Mouse (Mus musculus) cerebellum, adult 2 months (tissue): Measurements from ENCODE around the gene Osgep. TPM values are rescaled to one million over a fixed set of nuclear protein-coding genes. Genes with fewer than 3 reads are reported as not detected.
"Not testable (repeated sequence)": the region's sequence is repeated elsewhere in the genome, so short reads cannot be mapped to it uniquely, and the experiment has no call there.

ENCODE experiments used
- DNase-seq, 2 experiments: peaks; one replicate each; pipeline ENCODE4 v3.0.0; 2021
- H3K27ac ChIP-seq: fragments of 200-500 bp; 2 replicates; pipeline ENCODE4 v1.5.1; 2012; ENCODE audit warnings: low read length, control low read depth, inconsistent platforms; ENCODE audit not compliant: insufficient read depth
- H3K27me3 ChIP-seq: fragments of 200-500 bp; 2 replicates; pipeline ENCODE4 v1.6.1; 2012; ENCODE audit warnings: inconsistent platforms, mild to moderate bottlenecking, low read length, moderate library complexity; ENCODE audit not compliant: control insufficient read depth, insufficient read depth
- H3K4me1 ChIP-seq: fragments of 200-500 bp; 2 replicates; pipeline ENCODE4 v1.6.1; 2011; ENCODE audit warnings: low read length; ENCODE audit not compliant: control insufficient read depth, insufficient read depth
- H3K4me3 ChIP-seq: fragments of 200-500 bp; replicated peaks from 2 replicates; pipeline ENCODE3; 2011; ENCODE audit warnings: mild to moderate bottlenecking, low read depth, low read length, control low read depth; ENCODE audit not compliant: insufficient read depth
- CTCF ChIP-seq: fragments of 200-500 bp; IDR thresholded peaks from 2 replicates; pipeline ENCODE4 v1.5.1; 2011; ENCODE audit warnings: low read depth, mild to moderate bottlenecking, control low read depth, low read length, moderate library complexity, borderline replicate concordance; ENCODE audit not compliant: insufficient read depth
- POLR2A ChIP-seq: fragments of 200-500 bp; IDR thresholded peaks from 2 replicates; pipeline ENCODE4 v1.6.1; 2011; ENCODE audit warnings: low read length, control low read depth, borderline replicate concordance; ENCODE audit not compliant: insufficient read depth
- WGBS: fragments of 180-500 bp; shearing (Covaris S2); methylation state at CpG from one replicate; pipeline ENCODE4 v1.1.7; 2018; 5-methylcytosine and 5-hydroxymethylcytosine counted together
- polyA plus RNA-seq: library from polyadenylated mRNA; depleted of rRNA; stranded (reverse); fragments of >200 nt; gene quantifications from 2 replicates; pipeline ENCODE4 v1.2.3, GENCODE M21; 2012; rRNA removed

Osgep gene
- 65.1 and 70.3 TPM in 2 replicates for polyA plus RNA-seq

DNA sequence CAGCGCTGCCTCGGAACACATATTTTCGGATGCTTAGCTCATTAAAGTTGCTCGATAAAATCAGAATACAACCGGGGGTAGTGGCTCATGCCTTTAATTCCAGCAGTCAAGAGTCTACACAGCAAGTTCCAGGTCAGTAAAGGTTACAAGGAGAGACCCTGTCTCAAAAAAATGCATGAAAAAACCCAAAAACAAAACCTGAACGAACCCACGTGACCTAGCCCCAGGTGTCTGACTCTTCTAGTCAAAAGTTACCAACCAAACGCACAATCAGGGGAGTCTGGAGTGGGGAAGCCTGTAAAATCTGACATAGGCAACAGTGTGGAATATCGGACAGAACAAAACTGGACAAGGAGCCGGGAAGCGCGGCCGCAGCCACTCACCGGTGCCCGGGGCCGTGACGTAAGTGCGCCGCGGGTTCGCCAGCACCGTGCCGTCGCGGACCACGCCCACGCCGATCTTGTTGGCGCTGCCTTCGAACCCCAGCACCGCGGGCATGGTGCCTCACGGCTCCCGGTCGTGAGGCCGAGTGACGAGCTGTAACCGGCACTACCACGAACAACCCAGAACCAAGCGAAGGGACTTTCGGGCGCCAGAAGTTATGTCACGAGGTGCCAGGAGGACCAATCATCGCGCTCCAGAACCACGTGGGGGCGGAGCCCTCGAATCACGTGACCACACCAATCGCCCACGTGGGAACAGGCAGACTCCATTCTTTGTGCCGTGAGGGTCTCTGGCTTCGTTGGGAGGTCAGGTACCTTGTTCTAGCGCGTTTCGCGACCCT, at the start of gene Osgep, which contains the start of gene Apex1:
TSS of gene Osgep (minus strand) at position 613 of the 784 bp plus-strand sequence.
TSS of gene Apex1 (plus strand) at position 688 of the 784 bp plus-strand sequence.
- Histone ChIP-seq H3K4me3 (peak within 1 kb of the TSS; percentile 85), H3K4me1 (no peaks in the 10 kb centered on the region), H3K27ac (peak within 1 kb of the TSS; percentile 37; the same call in 1 of the 2 replicates), H3K27me3 (no peaks in the 10 kb centered on the region)
- peak; percentile 95 to 97 for DNase-seq
- WGBS = under 1% methylated on average over 57 of the region's 57 CpGs
- TF ChIP-seq CTCF (no peak), POLR2A (no peak; the same call in 1 of the 2 replicates)

DNA sequence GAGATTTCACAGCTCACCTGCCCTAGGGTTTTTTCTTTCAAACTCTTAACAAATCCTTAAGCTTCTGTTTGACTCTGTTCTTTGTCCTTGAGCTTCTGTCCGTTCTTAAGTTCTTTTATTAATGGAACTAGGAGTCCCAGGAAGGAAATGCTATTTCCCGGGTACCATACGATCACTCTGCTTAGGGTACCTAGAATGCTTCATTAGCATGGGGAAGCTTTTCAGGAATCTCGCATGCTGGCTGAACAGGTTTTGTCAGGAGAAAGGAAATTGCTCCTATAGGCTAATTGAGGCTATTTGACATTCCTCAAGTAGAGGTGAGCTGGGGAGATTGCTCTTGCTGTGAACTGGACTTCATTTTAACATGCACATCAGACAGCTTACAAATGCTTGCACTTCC, 49.0 kb upstream of the Osgep start:
- no peaks in the 10 kb centered on the region for H3K27me3 ChIP-seq
- 75% methylated on average over 4 of the region's 4 CpGs for WGBS
- no peaks in the 10 kb centered on the region; the same call in 1 of the 2 replicates for H3K4me1 ChIP-seq
- TF ChIP-seq POLR2A (no peak), CTCF (no peak)
- no peak overlapping the region for H3K4me3 ChIP-seq
- no peak overlapping the region for H3K27ac ChIP-seq
- DNase-seq = no peak

DNA sequence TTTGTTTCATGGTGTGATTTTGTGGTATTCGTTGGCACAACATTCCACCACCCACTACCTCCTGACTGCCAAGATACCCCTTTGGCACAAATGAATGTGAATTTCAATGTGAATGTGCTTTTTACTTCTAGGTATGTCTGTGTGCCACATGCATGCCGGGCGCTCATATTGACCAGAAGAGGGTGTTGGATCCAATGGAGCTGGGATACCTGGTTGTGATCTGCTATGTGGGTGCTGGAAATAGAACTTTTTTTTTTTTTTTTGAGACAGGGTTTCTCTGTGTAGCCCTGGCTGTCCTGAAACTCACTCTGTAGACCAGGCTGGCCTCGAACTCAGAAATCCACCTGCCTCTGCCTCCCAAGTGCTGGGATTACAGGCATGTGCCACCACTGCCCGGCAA, 48.4 kb upstream of the Osgep start:
- not testable (repeated sequence) for DNase-seq, H3K27ac ChIP-seq, H3K4me1 ChIP-seq, H3K4me3 ChIP-seq, H3K27me3 ChIP-seq
- WGBS = 91% methylated on average over 5 of the region's 5 CpGs

- H3K27me3 ChIP-seq = no peaks in the 10 kb centered on the region
- WGBS = 92% methylated on average over 1 of the region's 1 CpGs
- no peak overlapping the region for H3K4me3 ChIP-seq
- no peaks in the 10 kb centered on the region; the same call in 1 of the 2 replicates for H3K4me1 ChIP-seq
- TF ChIP-seq CTCF (no peak), POLR2A (no peak)
- no peak for DNase-seq
- H3K27ac ChIP-seq = no peak overlapping the region; the same call in 1 of the 2 replicates
Measured at GRCm38 (mm10) chr14:50970822-50971221, 46.1 kb upstream of the Osgep start.

GRCm38 (mm10) chr14:50969558-50970544, 45.2 kb upstream of the Osgep start:
- Histone ChIP-seq H3K27ac (peak overlapping the region; percentile 47; the same call in 1 of the 2 replicates), H3K27me3 (no peaks in the 10 kb centered on the region), H3K4me3 (no peak overlapping the region), H3K4me1 (no peaks in the 10 kb centered on the region; the same call in 1 of the 2 replicates)
- no peak for TF ChIP-seq POLR2A
- TF ChIP-seq CTCF = no peak
- peak; percentile 29 to 51 for DNase-seq
- 12% methylated on average over 12 of the region's 12 CpGs for WGBS

- DNase-seq = peak in 1 of 2 experiments; percentile 3
- H3K4me3 ChIP-seq = no peak overlapping the region
- H3K4me1 ChIP-seq = no peaks in the 10 kb centered on the region; the same call in 1 of the 2 replicates
- no peak for TF ChIP-seq POLR2A
- TF ChIP-seq CTCF = no peak
- H3K27ac ChIP-seq = no peak overlapping the region
- WGBS = 0% methylated on average over 1 of the region's 1 CpGs
- H3K27me3 ChIP-seq = no peaks in the 10 kb centered on the region
Measured at GRCm38 (mm10) chr14:50969041-50969440, 44.3 kb upstream of the Osgep start.

- WGBS = 66% methylated on average over 5 of the region's 5 CpGs
- H3K27me3 ChIP-seq = no peaks in the 10 kb centered on the region
- DNase-seq = no peak
- TF ChIP-seq CTCF (no peak), POLR2A (no peak)
- no peak overlapping the region for H3K4me3 ChIP-seq
- no peak overlapping the region for H3K27ac ChIP-seq
- H3K4me1 ChIP-seq = no peaks in the 10 kb centered on the region; the same call in 1 of the 2 replicates
Measured at GRCm38 (mm10) chr14:50968216-50968980, 43.7 kb upstream of the Osgep start.

DNA sequence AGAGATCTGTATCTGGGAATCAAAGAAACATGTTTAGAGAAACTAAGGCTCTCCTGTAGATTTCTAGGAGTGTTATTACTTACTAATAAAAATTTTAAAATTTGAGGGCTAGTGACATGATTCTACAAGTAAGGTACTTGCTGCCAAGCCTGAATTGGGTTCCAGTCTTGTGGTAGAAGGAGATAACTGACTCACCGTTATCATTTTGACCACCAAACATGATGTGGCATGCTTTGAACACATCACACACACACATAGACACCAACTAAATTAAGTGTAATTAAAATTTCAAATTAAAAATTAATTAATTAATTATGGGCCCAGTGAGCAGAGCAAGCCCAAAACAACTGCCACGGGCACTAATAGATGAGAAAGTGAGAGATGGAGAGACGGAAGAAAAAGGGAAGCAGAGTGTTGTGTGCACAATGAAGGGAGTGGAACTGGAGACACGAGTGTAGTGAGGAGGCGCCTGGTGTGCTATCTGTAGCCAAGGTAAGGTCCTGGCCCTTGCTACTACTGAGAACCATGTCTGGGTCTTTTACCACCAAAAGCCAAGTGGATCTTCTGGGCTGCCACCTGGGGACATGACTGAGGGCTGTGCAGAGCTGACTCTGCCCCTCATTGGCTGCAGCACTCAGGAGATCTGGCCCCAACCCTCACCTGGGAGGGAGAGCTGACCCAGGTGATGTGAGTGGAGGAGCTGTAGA, 33.7 kb upstream of the Osgep start:
- not testable (repeated sequence) for H3K27ac ChIP-seq, H3K4me1 ChIP-seq, H3K27me3 ChIP-seq, H3K4me3 ChIP-seq, DNase-seq
- 89% methylated on average over 5 of the region's 5 CpGs for WGBS

- not testable (repeated sequence) for DNase-seq, H3K27me3 ChIP-seq, H3K4me3 ChIP-seq, H3K4me1 ChIP-seq, H3K27ac ChIP-seq
- WGBS = 77% methylated on average over 3 of the region's 3 CpGs
Measured at GRCm38 (mm10) chr14:50957146-50957545, 32.5 kb upstream of the Osgep start.

GRCm38 (mm10) chr14:50956724-50957123, 32.0 kb upstream of the Osgep start:
- not testable (repeated sequence) for H3K4me3 ChIP-seq, H3K27ac ChIP-seq, H3K27me3 ChIP-seq, H3K4me1 ChIP-seq, DNase-seq
- WGBS = 82% methylated on average over 6 of the region's 6 CpGs
